Mouse (Mus musculus): ENCODE measurements around the gene Fzd7.

DNA sequence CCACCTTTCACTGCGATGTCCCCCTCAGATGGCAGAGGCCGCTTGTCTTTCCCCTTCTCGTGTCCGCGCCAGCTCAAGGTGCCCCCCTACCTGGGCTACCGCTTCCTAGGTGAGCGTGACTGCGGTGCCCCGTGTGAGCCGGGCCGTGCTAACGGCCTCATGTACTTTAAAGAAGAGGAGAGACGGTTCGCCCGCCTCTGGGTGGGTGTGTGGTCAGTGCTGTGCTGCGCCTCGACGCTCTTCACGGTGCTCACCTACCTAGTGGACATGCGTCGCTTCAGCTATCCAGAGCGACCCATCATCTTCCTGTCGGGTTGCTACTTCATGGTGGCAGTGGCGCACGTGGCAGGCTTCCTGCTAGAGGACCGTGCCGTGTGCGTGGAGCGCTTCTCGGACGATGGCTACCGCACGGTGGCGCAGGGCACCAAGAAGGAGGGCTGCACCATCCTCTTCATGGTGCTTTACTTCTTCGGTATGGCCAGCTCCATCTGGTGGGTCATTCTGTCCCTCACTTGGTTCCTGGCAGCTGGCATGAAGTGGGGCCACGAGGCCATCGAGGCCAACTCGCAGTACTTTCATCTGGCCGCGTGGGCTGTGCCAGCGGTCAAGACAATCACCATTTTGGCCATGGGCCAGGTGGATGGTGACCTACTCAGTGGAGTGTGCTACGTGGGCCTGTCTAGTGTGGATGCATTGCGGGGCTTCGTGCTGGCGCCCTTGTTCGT is 1.5 kb downstream of the Fzd7 start:
- TF ChIP-seq POLR2A (IDR thresholded peaks at IDR 0.05; ENCODE audit: insufficient read length, low read depth) (peak; percentile 45), MYOD1 (IDR thresholded peaks at IDR 0.05; ENCODE audit: control insufficient read depth in 1 of 3, insufficient read length in 2 of 3, low read depth in 2 of 3) (peak in 1 of 3 experiments; percentile 62)
